ENCODE assay signal across 1 mouse cellular context in the genomic region with DNA sequence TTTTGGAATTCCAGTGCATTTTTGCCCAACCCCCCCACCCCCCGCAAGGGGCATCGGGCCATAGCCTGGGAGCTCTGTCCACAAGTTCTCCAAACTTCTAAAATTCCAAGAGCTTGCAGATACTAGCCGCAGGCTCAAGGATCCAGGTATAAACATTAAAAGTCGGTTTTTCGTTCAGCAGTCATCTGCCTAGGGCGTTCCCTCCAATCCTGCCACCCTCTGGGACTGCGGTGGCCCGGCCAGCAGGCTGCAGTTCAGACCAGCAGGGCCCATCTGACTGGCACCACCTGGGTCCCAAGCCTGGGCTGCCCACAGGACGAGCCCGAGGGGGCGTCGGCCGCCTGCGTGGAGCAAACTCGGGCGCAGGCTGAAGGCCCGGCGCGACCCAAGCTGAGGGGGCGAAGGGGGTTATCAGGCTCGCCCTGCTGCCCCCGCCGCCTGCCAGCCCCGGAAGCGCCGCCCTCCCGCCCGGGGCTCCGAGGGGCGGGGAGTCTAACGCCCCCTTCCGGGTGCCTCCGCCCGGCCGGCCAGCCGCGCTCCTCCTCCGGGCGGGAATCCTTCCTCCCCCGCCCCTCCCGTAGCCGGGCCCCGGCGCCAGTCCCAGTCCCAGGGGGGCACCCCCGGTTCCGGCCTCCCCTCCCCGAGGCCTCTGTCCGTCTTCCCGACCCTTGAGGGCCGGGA.
TF ChIP-seq lines count a peak whose summit lies in the region.

No protein-coding gene starts in this region.

TF ChIP-seq in C2C12, 6 proteins besides CTCF, POLR2A, EP300 and RAD21:
- TF ChIP-seq MYOD1 (IDR thresholded peaks at IDR 0.05; ENCODE audit: control insufficient read depth, insufficient read length, low read depth) (no peak), USF1 (IDR thresholded peaks at IDR 0.05; ENCODE audit: low read depth) (no peak), MYOG (IDR thresholded peaks at IDR 0.05; ENCODE audit: control insufficient read depth, extremely low read depth, insufficient read length) (no peak), CEBPB (IDR thresholded peaks at IDR 0.05; ENCODE audit: low read depth) (no peak), FOSL1 (IDR thresholded peaks at IDR 0.05; ENCODE audit: insufficient read depth, low read length, poor library complexity, severe bottlenecking) (no peak), MAX (IDR thresholded peaks at IDR 0.05) (no peak)
